ENCODE assay signal across 7 mouse cellular contexts in the genomic region with DNA sequence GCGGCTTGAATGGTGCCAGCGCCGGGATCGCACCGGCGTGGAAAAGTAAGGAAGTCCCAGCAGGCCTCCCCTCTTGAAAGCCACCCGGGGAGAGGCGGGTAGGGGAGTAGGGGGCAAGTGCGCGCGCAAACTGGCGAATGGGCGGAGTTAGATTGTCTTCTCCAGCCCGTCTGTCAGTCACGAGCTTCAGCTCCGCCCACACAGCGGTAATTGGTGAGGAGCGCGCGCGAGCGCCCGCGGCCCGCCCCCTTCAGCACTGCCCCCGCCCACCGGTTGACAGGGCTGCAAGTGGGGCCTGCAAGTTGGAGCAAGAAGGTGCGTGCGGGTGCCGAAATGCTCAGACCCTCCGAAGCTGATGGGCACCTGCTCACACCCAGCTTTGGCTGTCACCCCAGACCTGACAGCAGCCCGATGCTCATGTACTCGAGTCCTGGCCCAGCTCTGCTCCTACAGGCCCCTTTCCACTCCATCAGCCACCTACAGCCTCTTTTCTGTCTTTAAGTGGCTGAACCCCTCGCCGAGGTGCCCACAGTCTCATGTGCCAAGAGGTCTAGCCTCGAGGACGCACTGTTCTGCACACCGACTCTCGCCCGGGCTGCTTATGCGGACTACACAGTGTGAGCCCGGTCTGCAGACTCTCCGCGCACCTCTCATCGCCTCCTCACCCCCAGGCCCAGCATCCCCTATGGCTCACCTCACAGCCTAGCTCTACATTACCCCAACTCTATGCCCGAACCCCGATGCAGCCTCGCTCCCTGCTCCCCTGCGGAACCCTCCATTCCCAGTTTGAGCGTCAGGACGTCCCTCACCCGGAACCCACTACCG. TPM values are rescaled to one million over a fixed set of nuclear protein-coding genes. Genes with fewer than 3 reads are reported as not detected.
A peak's percentile ranks its signal among the peaks of the same experiment; 100 is the strongest.
DNase-seq lines count a peak whose midpoint lies in the region; ATAC-seq lines count a peak whose summit lies in the region.

No protein-coding gene starts in this region.

- under 1% methylated on average over 53 of the region's 53 CpGs for WGBS in embryonic facial prominence, embryonic 11.5 days
- WGBS in limb, embryonic 10.5 days, result under 1% methylated on average over 53 of the region's 53 CpGs
- WGBS in midbrain, embryonic 12.5 days, result under 1% methylated on average over 52 of the region's 53 CpGs

- peak overlapping the region; percentile 82 for H3K4me3 ChIP-seq in embryonic facial prominence, embryonic 11.5 days (ENCODE audit: low read depth, low read length)
- peak overlapping the region; percentile 90 for H3K4me3 ChIP-seq in limb, embryonic 10.5 days
- peak overlapping the region; percentile 81 for H3K4me3 ChIP-seq in midbrain, embryonic 12.5 days

- peak overlapping the region; percentile 65 for H3K27ac ChIP-seq in embryonic facial prominence, embryonic 11.5 days (replicated peaks; ENCODE audit: low read depth, low read length)
- peak overlapping the region; percentile 91 for H3K27ac ChIP-seq in limb, embryonic 10.5 days
- peak overlapping the region; percentile 76 for H3K27ac ChIP-seq in midbrain, embryonic 12.5 days (replicated peaks)

- H3K4me1 ChIP-seq in embryonic facial prominence, embryonic 11.5 days (ENCODE audit: control insufficient read depth, insufficient read depth, low read length), result peaks cover 8% of the 10 kb centered on the region
- peaks cover 62% of the 10 kb centered on the region for H3K4me1 ChIP-seq in limb, embryonic 10.5 days
- H3K4me1 ChIP-seq in midbrain, embryonic 12.5 days, result peaks cover 34% of the 10 kb centered on the region

- H3K9ac ChIP-seq in embryonic facial prominence, embryonic 11.5 days (replicated peaks; ENCODE audit: low read length), result peak overlapping the region; percentile 82
- peak overlapping the region; percentile 82 for H3K9ac ChIP-seq in midbrain, embryonic 12.5 days (replicated peaks)

- no peaks in the 10 kb centered on the region for H3K9me3 ChIP-seq in embryonic facial prominence, embryonic 11.5 days (replicated peaks; ENCODE audit: control insufficient read depth, low read length)
- no peaks in the 10 kb centered on the region for H3K9me3 ChIP-seq in limb, embryonic 10.5 days (replicated peaks)
- H3K9me3 ChIP-seq in midbrain, embryonic 12.5 days, result no peaks in the 10 kb centered on the region

- H3K36me3 ChIP-seq in embryonic facial prominence, embryonic 11.5 days (replicated peaks; ENCODE audit: control insufficient read depth, insufficient read depth, low read depth, low read length), result no peaks in the 10 kb centered on the region
- peaks cover 5% of the 10 kb centered on the region; the same call in 1 of the 2 replicates for H3K36me3 ChIP-seq in limb, embryonic 10.5 days
- H3K36me3 ChIP-seq in midbrain, embryonic 12.5 days, result no peaks in the 10 kb centered on the region

- peak; percentile 97 for DNase-seq in adrenal gland, postnatal 25 days
- DNase-seq in embryonic facial prominence, embryonic 11.5 days (ENCODE audit: low spot score), result peak; percentile 97
- peak; percentile 100 for DNase-seq in heart, adult 11 months
- peak; percentile 97 for DNase-seq in kidney, adult 11 months
- DNase-seq in limb, embryonic 10.5 days (ENCODE audit: low spot score), result peak; percentile 97
- peak; percentile 85 for DNase-seq in skeletal muscle tissue, adult 2 months (ENCODE audit: low read depth, low spot score)

- ATAC-seq in embryonic facial prominence, embryonic 11.5 days (replicated peaks; ENCODE audit: insufficient number of reproducible peaks, low FRiP score, low TSS enrichment, low read depth), result peak; percentile 77
- peak; percentile 86 for ATAC-seq in midbrain, embryonic 12.5 days (ENCODE audit: low FRiP score, low read depth)

- H3K4me2 ChIP-seq in embryonic facial prominence, embryonic 11.5 days (ENCODE audit: low read depth, low read length), result peak overlapping the region; percentile 94
- H3K4me2 ChIP-seq in midbrain, embryonic 12.5 days (replicated peaks), result peak overlapping the region; percentile 95

- H3K27me3 ChIP-seq in embryonic facial prominence, embryonic 11.5 days (ENCODE audit: control insufficient read depth, insufficient read depth, low read length), result no peaks in the 10 kb centered on the region
- peaks cover 18% of the 10 kb centered on the region for H3K27me3 ChIP-seq in limb, embryonic 10.5 days (ENCODE audit: low read depth, poor library complexity, severe bottlenecking)
- H3K27me3 ChIP-seq in midbrain, embryonic 12.5 days, result peaks cover 19% of the 10 kb centered on the region

RNA-seq across cellular contexts. Expression of a gene that starts 0.8 kb away (rescaled TPM):
- 27.2 and 31.3 TPM in 2 replicates for total RNA-seq in adrenal gland, postnatal 25 days (2021)
- polyA plus RNA-seq in embryonic facial prominence, embryonic 11.5 days (2014; fragmentation: Nextera tagmentation; extraction: Ambion mirVana), result 10.0 and 12.8 TPM in 2 replicates
- polyA plus RNA-seq in limb, embryonic 10.5 days (2016; fragmentation: Nextera tagmentation; extraction: Ambion mirVana), result 8.8 and 11.6 TPM in 2 replicates
- polyA plus RNA-seq in midbrain, embryonic 12.5 days (2016; fragmentation: Nextera tagmentation; extraction: Ambion mirVana), result 5.2 and 6.3 TPM in 2 replicates

Comparison
In these comparisons a context has a peak if more than half of its experiments do, and no peak if none do; other contexts are left out.
1. Peak in every context shown above with its lines: DNase-seq, ATAC-seq, H3K4me3 ChIP-seq and H3K27ac ChIP-seq.